Mouse (Mus musculus) thymus, postnatal 25 days (tissue): Measurements from ENCODE around the gene Fermt3.
"Not testable (repeated sequence)": the region's sequence is repeated elsewhere in the genome, so short reads cannot be mapped to it uniquely, and the experiment has no call there.

ENCODE experiments used
- DNase-seq: peaks from one replicate; pipeline ENCODE4 v3.0.0; 2022

The Fermt3 gene

GRCm38 (mm10) chr19:7019191-7019590 is at the start of gene Fermt3:
Gene Fermt3, minus strand, starts transcription at chr19:7019469.
- peak; percentile 87 for DNase-seq

GRCm38 (mm10) chr19:7068136-7068535 is 48.9 kb upstream of the Fermt3 start:
- peak; percentile 81 for DNase-seq

GRCm38 (mm10) chr19:7067344-7068050 is 48.2 kb upstream of the Fermt3 start:
- DNase-seq = peak; percentile 38

- DNase-seq = no peak
Observed at GRCm38 (mm10) chr19:7066828-7067342, 47.6 kb upstream of the Fermt3 start.

GRCm38 (mm10) chr19:7066034-7066827 is 47.0 kb upstream of the Fermt3 start:
- DNase-seq = peak; percentile 82

- DNase-seq = peak; percentile 87
Observed at GRCm38 (mm10) chr19:7064571-7064970, 45.3 kb upstream of the Fermt3 start.

GRCm38 (mm10) chr19:7062916-7063315 is 43.6 kb upstream of the Fermt3 start:
- DNase-seq = no peak

- no peak for DNase-seq
Observed at GRCm38 (mm10) chr19:7062110-7062509, 42.8 kb upstream of the Fermt3 start.

- no peak for DNase-seq
Observed at GRCm38 (mm10) chr19:7058541-7058940, 39.3 kb upstream of the Fermt3 start.

GRCm38 (mm10) chr19:7057722-7058207 is 38.5 kb upstream of the Fermt3 start:
- peak; percentile 59 for DNase-seq

GRCm38 (mm10) chr19:7057126-7057721 is 38.0 kb upstream of the Fermt3 start:
- DNase-seq = no peak

GRCm38 (mm10) chr19:7056248-7057087 is 37.2 kb upstream of the Fermt3 start, which contains the start of gene Macrod1:
Gene Macrod1, plus strand, starts transcription at chr19:7056810.
- DNase-seq = peak; percentile 77

- DNase-seq = no peak
Observed at GRCm38 (mm10) chr19:7055173-7055572, 35.9 kb upstream of the Fermt3 start.

- DNase-seq = no peak
Observed at GRCm38 (mm10) chr19:7054772-7055171, 35.5 kb upstream of the Fermt3 start.

- not testable (repeated sequence) for DNase-seq
Observed at GRCm38 (mm10) chr19:7053382-7053781, 34.1 kb upstream of the Fermt3 start.

GRCm38 (mm10) chr19:7044706-7045105 is 25.4 kb upstream of the Fermt3 start:
- DNase-seq = no peak

- no peak for DNase-seq
Observed at GRCm38 (mm10) chr19:7044279-7044678, 25.0 kb upstream of the Fermt3 start.

- DNase-seq = no peak
Observed at GRCm38 (mm10) chr19:7041171-7041570, 21.9 kb upstream of the Fermt3 start.

GRCm38 (mm10) chr19:7040637-7041130 is 21.4 kb upstream of the Fermt3 start:
- no peak for DNase-seq

- DNase-seq = peak; percentile 99
Observed at GRCm38 (mm10) chr19:7039841-7040636, 20.8 kb upstream of the Fermt3 start, which contains the start of gene Stip1. Gene Stip1, minus strand, starts transcription at chr19:7039967.

- DNase-seq = peak; percentile 64
Observed at GRCm38 (mm10) chr19:7039088-7039720, 19.9 kb upstream of the Fermt3 start.
